Mouse (Mus musculus) neural tube, embryonic 14.5 days (tissue): ENCODE results near the gene Dirc2. TPM values are rescaled to one million over a fixed set of nuclear protein-coding genes. Genes with fewer than 3 reads are reported as not detected.

ENCODE experiments used
- ATAC-seq: fragments of 200-750 bp; cut with Nextera tagmentation; 2 replicates; pipeline ENCODE4 v1.8.0; 2017; ENCODE audit warnings: low read depth, mild to moderate bottlenecking, moderate TSS enrichment, moderate library complexity
- H3K27ac ChIP-seq: fragments of 300-500 bp; sonication (generic); 2 replicates; pipeline ENCODE4 v1.5.1; 2014; ENCODE audit warnings: low read depth, mild to moderate bottlenecking, control low read depth, low read length, moderate library complexity, mixed read lengths
- H3K27me3 ChIP-seq: fragments of 300-500 bp; sonication (generic); 2 replicates; pipeline ENCODE4 v1.6.1; 2014; ENCODE audit warnings: low read length; ENCODE audit not compliant: control insufficient read depth, insufficient read depth
- H3K36me3 ChIP-seq: fragments of 300-500 bp; sonication (generic); 2 replicates; pipeline ENCODE4 v1.6.1; 2014; ENCODE audit warnings: low read length, mixed read lengths; ENCODE audit not compliant: control insufficient read depth, insufficient read depth
- H3K4me1 ChIP-seq: fragments of 300-500 bp; sonication (generic); 2 replicates; pipeline ENCODE4 v1.6.1; 2014; ENCODE audit warnings: low read length; ENCODE audit not compliant: control insufficient read depth, insufficient read depth
- H3K4me2 ChIP-seq: fragments of 300-500 bp; sonication (generic); 2 replicates; pipeline ENCODE4 v1.6.1; 2014; ENCODE audit warnings: mild to moderate bottlenecking, low read depth, low read length, control low read depth
- H3K4me3 ChIP-seq: fragments of 300-500 bp; sonication (generic); 2 replicates; pipeline ENCODE4 v1.5.1; 2014; ENCODE audit warnings: low read depth, low read length, control low read depth, mixed read lengths
- H3K9ac ChIP-seq: fragments of 300-500 bp; sonication (generic); replicated peaks from 2 replicates; pipeline ENCODE4 v1.6.1; 2014; ENCODE audit warnings: low read depth, mild to moderate bottlenecking, control low read depth, low read length, mixed read lengths
- H3K9me3 ChIP-seq: fragments of 300-500 bp; sonication (generic); 2 replicates; pipeline ENCODE4 v1.6.1; 2016; ENCODE audit warnings: low read length; ENCODE audit not compliant: control insufficient read depth
- WGBS: fragments of 180-500 bp; shearing (Covaris S2); extraction: QIAGEN DNeasy Blood & Tissue Kit; methylation state at CpG from one replicate; pipeline ENCODE4 v1.1.7; 2014; 5-methylcytosine and 5-hydroxymethylcytosine counted together
- polyA plus RNA-seq: library from polyadenylated mRNA; unstranded; fragments of >200 nt; fragmentation: Nextera tagmentation; extraction: Ambion mirVana; gene quantifications from 2 replicates; pipeline ENCODE4 v1.2.1, GENCODE M21; 2014

Dirc2 gene
- polyA plus RNA-seq, 1 experiment from 2014 or later, result 45.9 TPM

- Histone ChIP-seq H3K9ac (peak overlapping the region; percentile 84), H3K36me3 (no peaks in the 10 kb centered on the region), H3K4me3 (peak overlapping the region; percentile 79), H3K27me3 (no peaks in the 10 kb centered on the region; the same call in 1 of the 2 replicates), H3K9me3 (no peaks in the 10 kb centered on the region), H3K4me1 (peaks cover 18% of the 10 kb centered on the region; the same call in 1 of the 2 replicates), H3K27ac (peak overlapping the region; percentile 57; the same call in 1 of the 2 replicates), H3K4me2 (peak overlapping the region; percentile 59)
- 28% methylated on average over 6 of the region's 6 CpGs for WGBS
- no peak for ATAC-seq
These were observed 729 bp downstream of the Dirc2 start for GRCm38 (mm10) chr16:35768469-35768784.

GRCm38 (mm10) chr16:35766366-35766765 lies 2.8 kb downstream of the Dirc2 start:
- WGBS, result 76% methylated on average over 3 of the region's 3 CpGs
- Histone ChIP-seq H3K9me3 (no peaks in the 10 kb centered on the region), H3K27me3 (no peaks in the 10 kb centered on the region; the same call in 1 of the 2 replicates), H3K27ac (no peak overlapping the region), H3K4me2 (no peak overlapping the region), H3K4me1 (peaks cover 18% of the 10 kb centered on the region; the same call in 1 of the 2 replicates), H3K4me3 (no peak overlapping the region), H3K36me3 (no peaks in the 10 kb centered on the region), H3K9ac (no peak overlapping the region)
- ATAC-seq, result no peak

GRCm38 (mm10) chr16:35765449-35765848 lies 3.7 kb downstream of the Dirc2 start:
- 82% methylated on average over 2 of the region's 2 CpGs for WGBS
- Histone ChIP-seq H3K4me2 (no peak overlapping the region), H3K4me1 (peaks cover 11% of the 10 kb centered on the region; the same call in 1 of the 2 replicates)

GRCm38 (mm10) chr16:35764941-35765340 lies 4.2 kb downstream of the Dirc2 start:
- Histone ChIP-seq H3K4me3 (no peak overlapping the region), H3K36me3 (no peaks in the 10 kb centered on the region), H3K27me3 (no peaks in the 10 kb centered on the region), H3K27ac (no peak overlapping the region), H3K4me1 (peaks cover 11% of the 10 kb centered on the region; the same call in 1 of the 2 replicates), H3K9me3 (no peaks in the 10 kb centered on the region), H3K9ac (no peak overlapping the region), H3K4me2 (no peak overlapping the region)
- WGBS, result 83% methylated on average over 1 of the region's 1 CpGs
- ATAC-seq, result no peak

More at GRCm38 (mm10) chr16:35765449-35765848, 3.7 kb downstream of the Dirc2 start:
- Histone ChIP-seq H3K9ac (no peak overlapping the region), H3K27ac (no peak overlapping the region), H3K4me3 (no peak overlapping the region), H3K27me3 (no peaks in the 10 kb centered on the region; the same call in 1 of the 2 replicates), H3K9me3 (no peaks in the 10 kb centered on the region), H3K36me3 (no peaks in the 10 kb centered on the region)
- ATAC-seq, result no peak

- no peak overlapping the region for H3K4me2 ChIP-seq
- ATAC-seq, result no peak
- H3K4me3 ChIP-seq, result no peak overlapping the region
- H3K36me3 ChIP-seq, result no peaks in the 10 kb centered on the region
- H3K27me3 ChIP-seq, result no peaks in the 10 kb centered on the region
- H3K9me3 ChIP-seq, result no peaks in the 10 kb centered on the region
- no peak overlapping the region for H3K27ac ChIP-seq
- WGBS, result 86% methylated on average over 10 of the region's 11 CpGs
- H3K4me1 ChIP-seq, result peaks cover 11% of the 10 kb centered on the region; the same call in 1 of the 2 replicates
- H3K9ac ChIP-seq, result no peak overlapping the region
These were observed 5.4 kb downstream of the Dirc2 start for GRCm38 (mm10) chr16:35763590-35764296.

GRCm38 (mm10) chr16:35759401-35759800 lies 9.8 kb downstream of the Dirc2 start:
- Histone ChIP-seq H3K9me3 (no peaks in the 10 kb centered on the region), H3K27me3 (no peaks in the 10 kb centered on the region), H3K27ac (no peak overlapping the region), H3K4me1 (peaks cover 4% of the 10 kb centered on the region; the same call in 1 of the 2 replicates), H3K9ac (no peak overlapping the region), H3K4me2 (no peak overlapping the region), H3K36me3 (no peaks in the 10 kb centered on the region), H3K4me3 (no peak overlapping the region)
- 83% methylated on average over 5 of the region's 5 CpGs for WGBS
- no peak for ATAC-seq

GRCm38 (mm10) chr16:35756697-35757096 lies 12.5 kb downstream of the Dirc2 start:
- Histone ChIP-seq H3K36me3 (no peaks in the 10 kb centered on the region), H3K9me3 (no peaks in the 10 kb centered on the region), H3K4me2 (no peak overlapping the region), H3K27me3 (no peaks in the 10 kb centered on the region), H3K9ac (no peak overlapping the region), H3K4me3 (no peak overlapping the region), H3K4me1 (peaks cover 4% of the 10 kb centered on the region; the same call in 1 of the 2 replicates), H3K27ac (no peak overlapping the region)
- WGBS, result 90% methylated on average over 9 of the region's 9 CpGs
- ATAC-seq, result no peak

- H3K27ac ChIP-seq, result no peak overlapping the region
- no peaks in the 10 kb centered on the region for H3K9me3 ChIP-seq
- 60% methylated on average over 6 of the region's 6 CpGs for WGBS
- ATAC-seq, result peak; percentile 77
- H3K4me1 ChIP-seq, result peaks cover 4% of the 10 kb centered on the region; the same call in 1 of the 2 replicates
- H3K9ac ChIP-seq, result no peak overlapping the region
- no peak overlapping the region for H3K4me3 ChIP-seq
- H3K27me3 ChIP-seq, result no peaks in the 10 kb centered on the region
- no peak overlapping the region for H3K4me2 ChIP-seq
- H3K36me3 ChIP-seq, result no peaks in the 10 kb centered on the region
These were observed 13.4 kb downstream of the Dirc2 start for GRCm38 (mm10) chr16:35755502-35756334.

GRCm38 (mm10) chr16:35753926-35754325 lies 15.2 kb downstream of the Dirc2 start:
- WGBS, result 97% methylated on average over 5 of the region's 5 CpGs
- ATAC-seq, result no peak
- Histone ChIP-seq H3K27ac (no peak overlapping the region), H3K4me3 (no peak overlapping the region), H3K4me2 (no peak overlapping the region), H3K27me3 (no peaks in the 10 kb centered on the region), H3K4me1 (peaks cover 4% of the 10 kb centered on the region; the same call in 1 of the 2 replicates), H3K9me3 (no peaks in the 10 kb centered on the region), H3K9ac (no peak overlapping the region), H3K36me3 (no peaks in the 10 kb centered on the region)
